Comparison of ENCODE assay signal across 26 mouse cellular contexts in the genomic region with DNA sequence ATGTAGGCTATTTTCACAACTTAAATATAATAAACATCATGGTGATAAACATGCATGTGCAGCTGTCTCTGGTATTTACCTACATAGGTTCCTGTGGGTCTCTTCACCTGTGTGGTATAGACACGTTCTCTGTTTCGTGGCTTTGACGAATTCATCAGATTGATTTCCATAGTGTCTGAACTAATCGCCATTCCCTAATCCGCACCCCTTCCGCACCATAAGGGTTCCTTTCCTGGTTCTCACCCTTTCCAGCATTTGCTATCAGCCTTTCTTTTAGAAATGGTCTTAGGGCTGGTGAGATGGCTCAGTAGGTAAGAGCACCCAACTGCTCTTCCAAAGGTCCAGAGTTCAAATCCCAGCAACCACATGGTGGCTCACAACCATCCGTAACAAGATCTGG.
"Had no signal": no experiment of that assay in that cellular context is flagged by ENCODE, and none has a peak within 500 bp of the region (broad histone marks: within the 10 kb centered on the region; RNA-seq: fewer than 3 reads in every experiment).

No protein-coding gene starts in this region.

- H3K4me3 ChIP-seq: embryonic facial prominence, embryonic 10.5 days; embryonic facial prominence, embryonic 12.5 days; embryonic facial prominence, embryonic 13.5 days; embryonic facial prominence, embryonic 15.5 days; erythroblast, embryonic 14.5 days; forebrain, embryonic 10.5 days; forebrain, embryonic 12.5 days; forebrain, embryonic 13.5 days; forebrain, embryonic 15.5 days; gastrocnemius, adult 2 months; heart, adult 2 months had no signal

- H3K36me3 ChIP-seq: embryonic facial prominence, embryonic 10.5 days; embryonic facial prominence, embryonic 12.5 days; embryonic facial prominence, embryonic 13.5 days; embryonic facial prominence, embryonic 15.5 days; forebrain, embryonic 10.5 days; forebrain, embryonic 12.5 days; forebrain, embryonic 15.5 days had no signal

- H3K27ac ChIP-seq: embryonic facial prominence, embryonic 10.5 days; embryonic facial prominence, embryonic 12.5 days; embryonic facial prominence, embryonic 13.5 days; embryonic facial prominence, embryonic 15.5 days; forebrain, embryonic 10.5 days; forebrain, embryonic 12.5 days; forebrain, embryonic 13.5 days; forebrain, embryonic 15.5 days; gastrocnemius, adult 2 months; heart, adult 2 months had no signal

- DNase-seq: cerebellum, adult 2 months; cerebellum, adult 8-10 months; cerebellum, adult 9-10 months; cerebellum, adult 9-11 months; cerebellum, postnatal 10 days; cerebellum, postnatal 14 days; cerebellum, postnatal 25 days; cerebellum, postnatal 36 days; embryo, embryonic 11 days; forebrain, postnatal 0 days; gastrocnemius, adult 2 months; gastrocnemius, postnatal 10 days; gastrocnemius, postnatal 14 days; gastrocnemius, postnatal 25 days; gastrocnemius, postnatal 36 days; heart, adult 18-20 months; heart, adult 2 months had no signal

- H3K27me3 ChIP-seq: embryonic facial prominence, embryonic 12.5 days; embryonic facial prominence, embryonic 13.5 days; embryonic facial prominence, embryonic 15.5 days; forebrain, embryonic 12.5 days; forebrain, embryonic 13.5 days; forebrain, embryonic 15.5 days had no signal

- H3K9me3 ChIP-seq: embryonic facial prominence, embryonic 10.5 days; embryonic facial prominence, embryonic 12.5 days; embryonic facial prominence, embryonic 13.5 days; embryonic facial prominence, embryonic 15.5 days; forebrain, embryonic 10.5 days; forebrain, embryonic 15.5 days had no signal

- H3K4me1 ChIP-seq: embryonic facial prominence, embryonic 12.5 days; embryonic facial prominence, embryonic 13.5 days; embryonic facial prominence, embryonic 15.5 days; forebrain, embryonic 10.5 days; forebrain, embryonic 12.5 days; forebrain, embryonic 13.5 days; forebrain, embryonic 15.5 days had no signal
